Mouse (Mus musculus) splenic B cell, adult 2 months (primary cell): ENCODE data around the gene Reck.

Source experiments
- DNase-seq: peaks from one replicate; pipeline ENCODE4 v3.0.0-alpha.2; 2011; ENCODE audit warnings: low read depth, low spot score
- H3K27me3 ChIP-seq: 2 replicates; pipeline ENCODE4 v1.6.1; 2012; ENCODE audit warnings: mild to moderate bottlenecking, low read length, moderate library complexity, mixed read lengths; ENCODE audit not compliant: control insufficient read depth, poor library complexity, insufficient read depth, severe bottlenecking
- H3K36me3 ChIP-seq: 2 replicates; pipeline ENCODE4 v1.6.1; 2012; ENCODE audit warnings: mild to moderate bottlenecking, low read length, moderate library complexity, mixed read lengths; ENCODE audit not compliant: control insufficient read depth, poor library complexity, insufficient read depth, severe bottlenecking

Gene Reck

GRCm38 (mm10) chr4:43936749-43937674 lies 61.7 kb downstream of the Reck start:
- peak; percentile 63 for DNase-seq
- Histone ChIP-seq H3K27me3 (no peaks in the 10 kb centered on the region), H3K36me3 (no peaks in the 10 kb centered on the region)

GRCm38 (mm10) chr4:43941315-43941714 lies 66.0 kb downstream of the Reck start:
- H3K27me3 ChIP-seq = no peaks in the 10 kb centered on the region
- no peak for DNase-seq
- H3K36me3 ChIP-seq = no peaks in the 10 kb centered on the region

- Histone ChIP-seq H3K36me3 (no peaks in the 10 kb centered on the region), H3K27me3 (no peaks in the 10 kb centered on the region)
- no peak for DNase-seq
These were observed 67.1 kb downstream of the Reck start for GRCm38 (mm10) chr4:43942421-43942820.

- H3K27me3 ChIP-seq = no peaks in the 10 kb centered on the region
- H3K36me3 ChIP-seq = no peaks in the 10 kb centered on the region
- DNase-seq = no peak
These were observed 72.2 kb downstream of the Reck start for GRCm38 (mm10) chr4:43947571-43947970.

- peak; percentile 85 for DNase-seq
- Histone ChIP-seq H3K27me3 (no peaks in the 10 kb centered on the region), H3K36me3 (no peaks in the 10 kb centered on the region)
These were observed 82.0 kb downstream of the Reck start, which contains the start of gene Glipr2 for GRCm38 (mm10) chr4:43957292-43957845. Gene Glipr2 (plus strand): TSS chr4:43957401.

GRCm38 (mm10) chr4:43957846-43958461 lies 82.6 kb downstream of the Reck start:
- Histone ChIP-seq H3K27me3 (no peaks in the 10 kb centered on the region), H3K36me3 (no peaks in the 10 kb centered on the region)
- DNase-seq = no peak

GRCm38 (mm10) chr4:43959523-43960179 lies 84.3 kb downstream of the Reck start:
- DNase-seq = peak; percentile 52
- Histone ChIP-seq H3K27me3 (no peaks in the 10 kb centered on the region), H3K36me3 (no peaks in the 10 kb centered on the region)

GRCm38 (mm10) chr4:43960207-43960606 lies 84.9 kb downstream of the Reck start:
- no peaks in the 10 kb centered on the region for H3K27me3 ChIP-seq
- H3K36me3 ChIP-seq = no peaks in the 10 kb centered on the region
- DNase-seq = peak; percentile 25

- no peak for DNase-seq
- no peaks in the 10 kb centered on the region for H3K27me3 ChIP-seq
- H3K36me3 ChIP-seq = no peaks in the 10 kb centered on the region
These were observed 89.0 kb downstream of the Reck start for GRCm38 (mm10) chr4:43964326-43964833.

- no peak for DNase-seq
- Histone ChIP-seq H3K27me3 (no peaks in the 10 kb centered on the region), H3K36me3 (no peaks in the 10 kb centered on the region)
These were observed 89.8 kb downstream of the Reck start for GRCm38 (mm10) chr4:43964951-43965684.

GRCm38 (mm10) chr4:43965856-43966535 lies 90.7 kb downstream of the Reck start:
- no peaks in the 10 kb centered on the region for H3K36me3 ChIP-seq
- peak; percentile 37 for DNase-seq
- H3K27me3 ChIP-seq = no peaks in the 10 kb centered on the region

GRCm38 (mm10) chr4:43968650-43969049 lies 93.3 kb downstream of the Reck start:
- H3K27me3 ChIP-seq = no peaks in the 10 kb centered on the region
- no peaks in the 10 kb centered on the region for H3K36me3 ChIP-seq
- DNase-seq = no peak

GRCm38 (mm10) chr4:43969373-43969772 lies 94.0 kb downstream of the Reck start:
- H3K27me3 ChIP-seq = no peaks in the 10 kb centered on the region
- no peaks in the 10 kb centered on the region for H3K36me3 ChIP-seq
- DNase-seq = no peak
